Comparison of ENCODE assay signal across 1 mouse cellular context in the genomic region with DNA sequence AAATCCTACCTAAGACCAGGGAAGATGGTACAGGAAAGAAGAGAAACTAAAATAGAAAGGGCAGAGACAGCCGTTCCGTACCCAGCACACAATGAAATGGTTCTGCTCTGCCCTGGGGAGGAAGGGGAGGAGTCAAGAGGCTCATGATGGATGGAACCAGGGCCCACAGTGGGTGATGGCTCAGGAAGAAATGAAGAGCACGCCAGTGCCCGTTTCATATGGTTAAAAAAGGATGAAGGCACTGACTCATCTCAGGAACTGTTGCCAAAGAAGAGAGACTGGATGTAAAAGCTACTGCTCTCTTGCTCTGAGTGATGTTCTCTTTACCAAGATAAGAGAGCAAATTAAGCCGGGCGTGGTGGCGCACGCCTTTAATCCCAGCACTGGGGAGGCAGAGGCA.
TF ChIP-seq lines count a peak whose summit lies in the region.

No protein-coding gene starts in this region.

TF ChIP-seq in CH12.LX, 34 proteins besides CTCF, POLR2A, EP300 and RAD21:
- no peak for TF ChIP-seq ZNF384 (IDR thresholded peaks at IDR 0.05; ENCODE audit: low read depth, low read length)
- TF ChIP-seq ETS1 (conservative IDR thresholded peaks at IDR 0.05; ENCODE audit: low read depth, low read length), result no peak
- no peak for TF ChIP-seq KAT2A (IDR thresholded peaks at IDR 0.05; ENCODE audit: insufficient replicate concordance, low read length)
- no peak for TF ChIP-seq USF2 (conservative IDR thresholded peaks at IDR 0.05; ENCODE audit: low read depth, low read length)
- no peak for TF ChIP-seq NELFE (IDR thresholded peaks at IDR 0.05; ENCODE audit: low read depth, low read length)
- TF ChIP-seq GABPA (IDR thresholded peaks at IDR 0.05; ENCODE audit: insufficient replicate concordance, low read depth, low read length), result no peak
- TF ChIP-seq ZKSCAN1 (IDR thresholded peaks at IDR 0.05; ENCODE audit: borderline replicate concordance, low read depth, low read length), result no peak
- no peak for TF ChIP-seq BHLHE40 (IDR thresholded peaks at IDR 0.05; ENCODE audit: low read depth, low read length)
- no peak for TF ChIP-seq E2F4 (IDR thresholded peaks at IDR 0.05; ENCODE audit: insufficient replicate concordance, low read depth, low read length)
- no peak for TF ChIP-seq CHD2 (IDR thresholded peaks at IDR 0.05; ENCODE audit: low read length)
- no peak for TF ChIP-seq TCF12 (IDR thresholded peaks at IDR 0.05; ENCODE audit: low read depth, low read length)
- no peak for TF ChIP-seq MAFK (IDR thresholded peaks at IDR 0.05; ENCODE audit: insufficient replicate concordance, low read length)
